8 mouse cellular contexts compared by ENCODE assay signal in the genomic region with DNA sequence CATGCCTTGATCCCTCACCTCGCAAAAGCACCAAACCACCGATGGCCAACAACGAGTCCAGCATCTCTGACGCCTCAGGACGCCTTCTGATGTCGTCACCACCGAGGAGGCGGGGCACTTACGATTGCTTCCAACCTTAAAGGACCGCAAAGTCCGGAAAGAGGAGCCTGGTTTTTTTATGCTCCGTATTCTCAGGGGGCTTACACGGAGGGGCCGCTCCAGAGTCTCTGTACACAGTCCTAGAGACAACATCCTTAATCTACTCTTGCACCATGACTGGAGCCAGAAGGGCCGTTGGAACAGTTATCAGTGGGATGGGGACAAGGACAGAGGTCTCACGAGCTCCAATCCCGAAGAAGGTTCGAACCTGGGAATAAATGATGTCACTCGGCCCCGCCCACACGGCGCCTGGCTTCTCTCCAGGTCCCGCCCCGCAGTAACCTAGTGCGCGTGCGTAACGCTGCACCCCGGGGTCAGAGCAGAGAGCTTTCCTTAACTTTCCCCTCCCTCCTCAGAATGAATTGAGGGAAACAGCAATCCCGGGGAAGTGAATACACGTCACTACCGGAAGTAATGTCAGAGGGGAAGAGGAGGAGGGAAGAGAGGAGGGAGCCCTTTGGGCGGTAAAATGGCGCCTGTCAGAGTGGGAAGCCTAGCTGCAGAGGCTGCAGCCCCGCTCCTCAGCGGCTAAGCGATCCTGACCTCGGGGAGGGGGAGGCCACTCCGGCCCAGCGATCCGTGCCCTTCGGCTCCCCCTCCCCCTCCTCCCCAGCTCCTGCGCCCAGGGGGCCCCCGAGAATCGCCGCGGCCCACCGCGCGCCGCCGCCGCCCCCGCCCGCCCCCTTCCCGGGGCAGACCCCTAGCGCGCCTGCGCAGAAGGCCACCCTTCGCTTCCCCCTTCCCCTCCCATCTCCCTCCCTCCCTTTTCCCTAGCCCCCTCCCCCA. TPM values are rescaled to one million over a fixed set of nuclear protein-coding genes. Genes with fewer than 3 reads are reported as not detected.
DNase-seq lines count a peak whose midpoint lies in the region; ATAC-seq lines count a peak whose summit lies in the region.

No protein-coding gene starts in this region.

- WGBS in heart, embryonic 14.5 days: under 1% methylated on average over 42 of the region's 60 CpGs
- 1% methylated on average over 44 of the region's 60 CpGs for WGBS in liver, embryonic 13.5 days (ENCODE audit: insufficient replicate concordance)
- under 1% methylated on average over 51 of the region's 60 CpGs for WGBS in stomach, embryonic 16.5 days

- H3K36me3 ChIP-seq in heart, embryonic 14.5 days (ENCODE audit: control insufficient read depth, insufficient read depth, low read length): peaks cover 50% of the 10 kb centered on the region
- peaks cover 49% of the 10 kb centered on the region for H3K36me3 ChIP-seq in liver, embryonic 13.5 days
- peaks cover 12% of the 10 kb centered on the region for H3K36me3 ChIP-seq in stomach, embryonic 16.5 days (ENCODE audit: control insufficient read depth, insufficient read depth, low read length)

- H3K9me3 ChIP-seq in heart, embryonic 14.5 days (ENCODE audit: control insufficient read depth, low read length): no peaks in the 10 kb centered on the region
- H3K9me3 ChIP-seq in liver, embryonic 13.5 days (replicated peaks): no peaks in the 10 kb centered on the region
- no peaks in the 10 kb centered on the region for H3K9me3 ChIP-seq in stomach, embryonic 16.5 days (replicated peaks; ENCODE audit: control insufficient read depth, low read length)

- peak; percentile 98 for DNase-seq in c-Kit-negative CD71-positive TER-119-positive erythroid progenitor cells, embryonic 14.5 days (ENCODE audit: low read depth, low spot score)
- peak; percentile 98 for DNase-seq in fibroblast of lung, adult 2 months (ENCODE audit: low read depth)
- DNase-seq in kidney, postnatal 14 days: peak; percentile 98
- DNase-seq in liver, embryonic 13.5 days: peak; percentile 98
- DNase-seq in neural tube, embryonic 10.5 days (ENCODE audit: extremely low spot score, low spot score): peak; percentile 99

- H3K27ac ChIP-seq in heart, embryonic 14.5 days (replicated peaks in 1 of 2; ENCODE audit: control insufficient read depth in 1 of 2, insufficient read depth in 1 of 2, low read depth in 2 of 2, low read length in 2 of 2): peak overlapping the region; percentile 99
- H3K27ac ChIP-seq in liver, embryonic 13.5 days: peak overlapping the region; percentile 98
- peak overlapping the region; percentile 99 for H3K27ac ChIP-seq in stomach, embryonic 16.5 days (ENCODE audit: low read length)

- H3K4me2 ChIP-seq in heart, embryonic 14.5 days (ENCODE audit: low read length): peak overlapping the region; percentile 88
- peak overlapping the region; percentile 95 for H3K4me2 ChIP-seq in liver, embryonic 13.5 days
- peak overlapping the region; percentile 76 for H3K4me2 ChIP-seq in stomach, embryonic 16.5 days (ENCODE audit: low read depth, low read length)

- ATAC-seq in CD4-positive, CD25-positive, alpha-beta regulatory T cell, adult 4 months: peak; percentile 80
- ATAC-seq in heart, embryonic 14.5 days (ENCODE audit: insufficient number of reproducible peaks, insufficient read depth, low FRiP score, low read depth): peak; percentile 96
- ATAC-seq in liver, embryonic 13.5 days (ENCODE audit: low read depth): peak; percentile 90
- ATAC-seq in stomach, embryonic 16.5 days (ENCODE audit: insufficient read depth, low FRiP score): peak; percentile 96

- peak overlapping the region; percentile 99 for H3K9ac ChIP-seq in heart, embryonic 14.5 days (ENCODE audit: low read length)
- H3K9ac ChIP-seq in liver, embryonic 13.5 days: peak overlapping the region; percentile 99
- H3K9ac ChIP-seq in stomach, embryonic 16.5 days (ENCODE audit: low read length): peak overlapping the region; percentile 99

- peak overlapping the region; percentile 98 to 99 for H3K4me3 ChIP-seq in heart, embryonic 14.5 days (ENCODE audit: control insufficient read depth in 1 of 2, insufficient read depth in 1 of 2, low read depth in 1 of 2, low read length in 2 of 2)
- H3K4me3 ChIP-seq in liver, embryonic 13.5 days (replicated peaks): peak overlapping the region; percentile 99
- peak overlapping the region; percentile 94 for H3K4me3 ChIP-seq in stomach, embryonic 16.5 days (replicated peaks; ENCODE audit: low read length)

- no peaks in the 10 kb centered on the region for H3K27me3 ChIP-seq in heart, embryonic 14.5 days (ENCODE audit: control insufficient read depth, insufficient read depth, low read length)
- H3K27me3 ChIP-seq in liver, embryonic 13.5 days: no peaks in the 10 kb centered on the region
- no peaks in the 10 kb centered on the region for H3K27me3 ChIP-seq in stomach, embryonic 16.5 days (ENCODE audit: control insufficient read depth, insufficient read depth, low read length)

- H3K4me1 ChIP-seq in heart, embryonic 14.5 days (ENCODE audit: control insufficient read depth in 2 of 2, insufficient read depth in 2 of 2, low read length in 2 of 2): peaks cover 11 to 24% of the 10 kb centered on the region in 2 experiments
- H3K4me1 ChIP-seq in liver, embryonic 13.5 days (replicated peaks): peaks cover 36% of the 10 kb centered on the region
- H3K4me1 ChIP-seq in stomach, embryonic 16.5 days (ENCODE audit: control insufficient read depth, insufficient read depth, low read length): peaks cover 16% of the 10 kb centered on the region

RNA-seq across cellular contexts. Expression of a gene that starts 0.5 kb away (rescaled TPM):
- polyA plus RNA-seq in CD4-positive, CD25-positive, alpha-beta regulatory T cell, adult 4 months (2017; shearing (Covaris generic)): 10 to 100 TPM; 21.1 to 25.4 TPM
- 22.3 and 26.0 TPM in 2 replicates for polyA plus RNA-seq in heart, embryonic 14.5 days (2014; fragmentation: Nextera tagmentation; extraction: Ambion mirVana)
- polyA plus RNA-seq in liver, embryonic 13.5 days (2015; fragmentation: Nextera tagmentation; extraction: Ambion mirVana): 8.7 and 10.1 TPM in 2 replicates
- 17.5 and 17.7 TPM in 2 replicates for polyA plus RNA-seq in stomach, embryonic 16.5 days (2015; fragmentation: Nextera tagmentation; extraction: Ambion mirVana)

RNA-seq across cellular contexts. Expression of a gene that starts 1.8 kb away (rescaled TPM):
- 10 to 100 TPM; 69.7 to 79.3 TPM for polyA plus RNA-seq in CD4-positive, CD25-positive, alpha-beta regulatory T cell, adult 4 months (2017; shearing (Covaris generic))
- 107 and 114 TPM in 2 replicates for polyA plus RNA-seq in heart, embryonic 14.5 days (2014; fragmentation: Nextera tagmentation; extraction: Ambion mirVana)
- polyA plus RNA-seq in liver, embryonic 13.5 days (2015; fragmentation: Nextera tagmentation; extraction: Ambion mirVana): 84.9 and 86.9 TPM in 2 replicates
- 102 and 103 TPM in 2 replicates for polyA plus RNA-seq in stomach, embryonic 16.5 days (2015; fragmentation: Nextera tagmentation; extraction: Ambion mirVana)

RNA-seq across cellular contexts. Expression of a gene that starts 10.5 kb away (rescaled TPM):
- 100 to 1,000 TPM; 282 to 355 TPM for polyA plus RNA-seq in CD4-positive, CD25-positive, alpha-beta regulatory T cell, adult 4 months (2017; shearing (Covaris generic))
- polyA plus RNA-seq in heart, embryonic 14.5 days (2014; fragmentation: Nextera tagmentation; extraction: Ambion mirVana): 454 and 540 TPM in 2 replicates
- polyA plus RNA-seq in liver, embryonic 13.5 days (2015; fragmentation: Nextera tagmentation; extraction: Ambion mirVana): 259 and 294 TPM in 2 replicates
- 485 and 494 TPM in 2 replicates for polyA plus RNA-seq in stomach, embryonic 16.5 days (2015; fragmentation: Nextera tagmentation; extraction: Ambion mirVana)

RNA-seq across cellular contexts. Expression of a gene that starts 15.1 kb away (rescaled TPM):
- polyA plus RNA-seq in CD4-positive, CD25-positive, alpha-beta regulatory T cell, adult 4 months (2017; shearing (Covaris generic)): 10 to 100 TPM; 41.3 to 43.5 TPM
- 22.2 and 27.5 TPM in 2 replicates for polyA plus RNA-seq in heart, embryonic 14.5 days (2014; fragmentation: Nextera tagmentation; extraction: Ambion mirVana)
- polyA plus RNA-seq in liver, embryonic 13.5 days (2015; fragmentation: Nextera tagmentation; extraction: Ambion mirVana): 29.8 and 32.7 TPM in 2 replicates
- polyA plus RNA-seq in stomach, embryonic 16.5 days (2015; fragmentation: Nextera tagmentation; extraction: Ambion mirVana): 44.3 and 47.9 TPM in 2 replicates

RNA-seq across cellular contexts. Expression of a gene that starts 15.9 kb away (rescaled TPM):
- not detected for polyA plus RNA-seq in CD4-positive, CD25-positive, alpha-beta regulatory T cell, adult 4 months (2017; shearing (Covaris generic))
- polyA plus RNA-seq in heart, embryonic 14.5 days (2014; fragmentation: Nextera tagmentation; extraction: Ambion mirVana): 1.2 and 2.4 TPM in 2 replicates
- polyA plus RNA-seq in liver, embryonic 13.5 days (2015; fragmentation: Nextera tagmentation; extraction: Ambion mirVana): 2.4 and 4.2 TPM in 2 replicates
- 397 and 438 TPM in 2 replicates for polyA plus RNA-seq in stomach, embryonic 16.5 days (2015; fragmentation: Nextera tagmentation; extraction: Ambion mirVana)

Comparison
In these comparisons a context has a peak if more than half of its experiments do, and no peak if none do; other contexts are left out.
1. Peak in every context shown above with its lines: DNase-seq, ATAC-seq, H3K4me3 ChIP-seq and H3K27ac ChIP-seq.